Mouse (Mus musculus) cortical plate, adult 2 months (tissue): ENCODE measurements at regions not wholly inside any gene's neighbourhood (a gene's known extent, or its start where the extent isn't known, plus 50 kb on each side); places are given as distances from the start of the nearest gene placed in this dataset.
"Not testable (repeated sequence)": the region's sequence is repeated elsewhere in the genome, so short reads cannot be mapped to it uniquely, and the experiment has no call there.

Source experiments
- H3K27ac ChIP-seq: fragments of 200-500 bp; 2 replicates; pipeline ENCODE4 v1.5.1; 2012; ENCODE audit warnings: low read length, control low read depth, inconsistent platforms; ENCODE audit not compliant: insufficient read depth
- H3K4me1 ChIP-seq: fragments of 200-500 bp; 2 replicates; pipeline ENCODE4 v1.6.1; 2011; ENCODE audit warnings: low read length; ENCODE audit not compliant: control insufficient read depth, insufficient read depth
- H3K4me3 ChIP-seq: fragments of 200-500 bp; 2 replicates; pipeline ENCODE4 v1.5.1; 2011; ENCODE audit warnings: mild to moderate bottlenecking, low read length, control low read depth; ENCODE audit not compliant: insufficient read depth
- CTCF ChIP-seq: fragments of 200-500 bp; IDR thresholded peaks from 2 replicates; pipeline ENCODE4 v1.5.1; 2011; ENCODE audit warnings: mild to moderate bottlenecking, control low read depth, low read length; ENCODE audit not compliant: insufficient read depth; ENCODE audit errors: extremely low read depth
- POLR2A ChIP-seq: fragments of 200-500 bp; IDR thresholded peaks from 2 replicates; pipeline ENCODE4 v1.6.1; 2011; ENCODE audit warnings: mild to moderate bottlenecking, low read length, control low read depth; ENCODE audit not compliant: insufficient read depth; ENCODE audit errors: extremely low read depth

GRCm38 (mm10) chr3:113105979-113106378 lies 152.7 kb downstream of the Amy2a5 start:
- Histone ChIP-seq H3K4me3 (no peak overlapping the region), H3K27ac (no peak overlapping the region), H3K4me1 (no peaks in the 10 kb centered on the region)
- TF ChIP-seq POLR2A: no peak
- no peak for TF ChIP-seq CTCF

GRCm38 (mm10) chr3:113090850-113091249 lies 167.8 kb downstream of the Amy2a5 start:
- H3K4me1 ChIP-seq, H3K4me3 ChIP-seq, H3K27ac ChIP-seq: not testable (repeated sequence)

GRCm38 (mm10) chr3:113080704-113081103 lies 177.9 kb downstream of the Amy2a5 start:
- 0 out of 2 replicates have a peak, but pooled peaks have one; percentile 5 for TF ChIP-seq CTCF
- TF ChIP-seq POLR2A: no peak
- no peaks in the 10 kb centered on the region for H3K4me1 ChIP-seq
- no peak overlapping the region for H3K27ac ChIP-seq
- no peak overlapping the region for H3K4me3 ChIP-seq
